Mouse (Mus musculus) ovary, postnatal 14 days (tissue): ENCODE measurements around the gene 1700001L19Rik.
"Not testable (repeated sequence)": the region's sequence is repeated elsewhere in the genome, so short reads cannot be mapped to it uniquely, and the experiment has no call there.

Experiments used
- DNase-seq: peaks from one replicate; pipeline ENCODE4 v3.0.0; 2022; ENCODE audit warnings: low spot score

Gene 1700001L19Rik

GRCm38 (mm10) chr13:68597199-68597598, at the start of gene 1700001L19Rik:
TSS of gene 1700001L19Rik (plus strand) at chr13:68597421.
- no peak for DNase-seq

- not testable (repeated sequence) for DNase-seq
Measured at GRCm38 (mm10) chr13:68553391-68553790, 43.8 kb upstream of the 1700001L19Rik start.

- no peak for DNase-seq
Measured at GRCm38 (mm10) chr13:68568110-68568509, 29.1 kb upstream of the 1700001L19Rik start.

- no peak for DNase-seq
Measured at GRCm38 (mm10) chr13:68568548-68568947, 28.7 kb upstream of the 1700001L19Rik start.

- DNase-seq: peak; percentile 64
Measured at GRCm38 (mm10) chr13:68569589-68570336, 27.5 kb upstream of the 1700001L19Rik start.

- no peak for DNase-seq
Measured at GRCm38 (mm10) chr13:68572247-68572646, 25.0 kb upstream of the 1700001L19Rik start.

GRCm38 (mm10) chr13:68572966-68573913, 24.0 kb upstream of the 1700001L19Rik start:
- no peak for DNase-seq

- no peak for DNase-seq
Measured at GRCm38 (mm10) chr13:68574398-68574797, 22.8 kb upstream of the 1700001L19Rik start.

GRCm38 (mm10) chr13:68577945-68578344, 19.3 kb upstream of the 1700001L19Rik start:
- DNase-seq: peak; percentile 37

GRCm38 (mm10) chr13:68581086-68581740, 16.0 kb upstream of the 1700001L19Rik start:
- DNase-seq: no peak

GRCm38 (mm10) chr13:68581747-68582516, 15.3 kb upstream of the 1700001L19Rik start, which contains the start of the genes Mtrr and Fastkd3:
TSS of gene Mtrr (minus strand) at chr13:68582149.
TSS of gene Fastkd3 (plus strand) at chr13:68582234.
- DNase-seq: peak; percentile 96

GRCm38 (mm10) chr13:68582517-68582780, 14.8 kb upstream of the 1700001L19Rik start:
- no peak for DNase-seq

- DNase-seq: no peak
Measured at GRCm38 (mm10) chr13:68583961-68584360, 13.3 kb upstream of the 1700001L19Rik start.

GRCm38 (mm10) chr13:68585441-68585840, 11.8 kb upstream of the 1700001L19Rik start:
- no peak for DNase-seq

GRCm38 (mm10) chr13:68588352-68588751, 8.9 kb upstream of the 1700001L19Rik start:
- DNase-seq: no peak

GRCm38 (mm10) chr13:68593797-68594196, 3.4 kb upstream of the 1700001L19Rik start:
- DNase-seq: no peak

- DNase-seq: no peak
Measured at GRCm38 (mm10) chr13:68597667-68598066, 446 bp downstream of the 1700001L19Rik start.

GRCm38 (mm10) chr13:68598953-68599352, 1.7 kb downstream of the 1700001L19Rik start:
- no peak for DNase-seq

- DNase-seq: no peak
Measured at GRCm38 (mm10) chr13:68601184-68601583, 4.0 kb downstream of the 1700001L19Rik start.

- no peak for DNase-seq
Measured at GRCm38 (mm10) chr13:68603085-68603484, 5.9 kb downstream of the 1700001L19Rik start.

- no peak for DNase-seq
Measured at GRCm38 (mm10) chr13:68605689-68606126, 8.5 kb downstream of the 1700001L19Rik start.
